Mouse (Mus musculus): Measurements from ENCODE around the gene Fcer1g. TPM values are rescaled to one million over a fixed set of nuclear protein-coding genes. Genes with fewer than 3 reads are reported as not detected.

Gene Fcer1g
- total RNA-seq, 2 experiments from 2014 or later, result 3.2 to 3.9 TPM

- DNase-seq, result no peak
These were observed 46.1 kb downstream of the Fcer1g start for GRCm38 (mm10) chr1:171187851-171188700.

DNA sequence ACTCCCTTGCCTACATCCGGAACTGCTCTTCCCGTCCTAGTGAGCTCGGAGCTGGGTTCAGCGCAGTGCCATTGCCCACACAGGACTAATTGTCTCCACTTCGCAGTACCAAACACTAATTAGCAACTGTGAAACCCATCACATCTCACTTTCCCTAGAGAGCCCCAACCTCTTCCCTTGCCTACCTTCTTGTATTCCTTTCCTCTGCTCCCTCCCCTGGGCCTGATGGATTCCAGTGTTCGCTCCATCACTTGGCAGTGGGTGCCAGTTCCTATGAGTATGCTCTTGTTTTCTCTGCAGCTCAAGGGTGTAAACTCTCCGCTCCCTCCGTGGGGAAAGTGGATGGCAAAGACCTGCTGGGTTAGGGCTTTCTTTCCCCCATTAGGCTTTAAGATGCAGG, 48.5 kb downstream of the Fcer1g start:
- DNase-seq, result no peak

GRCm38 (mm10) chr1:171184314-171184713, 49.9 kb downstream of the Fcer1g start:
- DNase-seq, result no peak

GRCm38 (mm10) chr1:171183620-171184019, 50.5 kb downstream of the Fcer1g start:
- DNase-seq, result peak; percentile 19

DNA sequence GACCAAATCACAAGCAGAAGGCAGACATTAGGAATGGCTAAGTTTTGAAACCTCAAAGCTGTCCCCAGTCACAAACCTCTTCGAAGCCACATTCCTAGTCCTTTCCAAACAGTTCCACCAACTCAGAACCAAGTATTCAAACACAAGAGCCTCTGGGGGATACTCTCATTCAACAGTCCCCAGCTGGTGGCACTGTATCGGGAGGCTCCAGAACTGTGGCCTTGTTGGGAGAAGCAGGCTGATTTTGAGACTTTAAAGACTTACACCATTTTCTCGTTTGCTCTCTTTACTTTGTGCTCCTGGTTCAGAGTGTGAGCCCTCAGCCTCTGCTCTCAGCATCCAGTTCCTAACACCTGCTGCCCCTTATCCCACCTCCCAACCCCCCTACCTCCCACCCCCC, 51.1 kb downstream of the Fcer1g start:
- no peak for DNase-seq

Other genes with a start within 250 kb of the Fcer1g start
- gene Fcgr4, start 215.4 kb downstream of the Fcer1g start, total RNA-seq (2021), result not detected
- 1 to 10 TPM; 3.7 to 4.6 TPM for gene Fcgr3, start 169.4 kb downstream of the Fcer1g start, total RNA-seq (2021)
- 1 to 10 TPM in 1 of 2 experiments, under 1 TPM in 1; 0.69 to 1.2 TPM for gene Cfap126, start 120.4 kb downstream of the Fcer1g start, total RNA-seq (2021)
- gene Sdhc, start 83.8 kb downstream of the Fcer1g start, total RNA-seq (2021), result 100 to 1,000 TPM; 692 to 785 TPM
- gene Mpz, start 83.7 kb downstream of the Fcer1g start, total RNA-seq (2021), result 100 to 1,000 TPM in 1 of 2 experiments, 10 to 100 TPM in 1; 99.1 to 120 TPM
- 10 to 100 TPM; 15.0 to 48.8 TPM for gene Pcp4l1, start 38.1 kb downstream of the Fcer1g start, total RNA-seq (2021)
- gene Nr1i3, start 20.4 kb downstream of the Fcer1g start, total RNA-seq (2021), result not detected
- gene Tomm40l, start 11.9 kb downstream of the Fcer1g start, total RNA-seq (2021), result 10 to 100 TPM; 52.0 to 52.5 TPM
- not detected for gene Apoa2, start 9.3 kb downstream of the Fcer1g start, total RNA-seq (2021)
- gene Adamts4, start 16.1 kb upstream of the Fcer1g start, total RNA-seq (2021), result 1 to 10 TPM in 1 of 2 experiments, under 1 TPM in 1; 0.43 to 1.4 TPM
- gene Ndufs2, start 17.0 kb upstream of the Fcer1g start, total RNA-seq (2021), result 1,000 to 10,000 TPM in 1 of 2 experiments, 100 to 1,000 TPM in 1; 872 to 1,009 TPM
- gene B4galt3, start 36.0 kb upstream of the Fcer1g start, total RNA-seq (2021), result 1 to 10 TPM; 8.6 to 9.8 TPM
- 10 to 100 TPM in 1 of 2 experiments, 1 to 10 TPM in 1; 9.4 to 11.6 TPM for gene Ppox, start 46.8 kb upstream of the Fcer1g start, total RNA-seq (2021)
- gene Usp21, start 53.6 kb upstream of the Fcer1g start, total RNA-seq (2021), result 10 to 100 TPM; 14.2 to 15.7 TPM
- gene Ufc1, start 60.7 kb upstream of the Fcer1g start, total RNA-seq (2021), result 10 to 100 TPM; 70.9 to 80.8 TPM
- 10 to 100 TPM; 26.4 to 29.6 TPM for gene Dedd, start 94.8 kb upstream of the Fcer1g start, total RNA-seq (2021)
- gene Nit1, start 111.3 kb upstream of the Fcer1g start, total RNA-seq (2021), result 10 to 100 TPM; 21.8 to 21.9 TPM
- 10 to 100 TPM; 85.5 to 89.0 TPM for gene Pfdn2, start 111.3 kb upstream of the Fcer1g start, total RNA-seq (2021)
- not detected for gene Klhdc9, start 126.4 kb upstream of the Fcer1g start, total RNA-seq (2021)
- gene Nectin4, start 135.7 kb upstream of the Fcer1g start, total RNA-seq (2021), result not detected
- gene Arhgap30, start 154.6 kb upstream of the Fcer1g start, total RNA-seq (2021), result under 1 TPM; 0.49 to 0.86 TPM
- 10 to 100 TPM; 24.6 to 25.2 TPM for gene Usf1, start 176.9 kb upstream of the Fcer1g start, total RNA-seq (2021)
- gene Tstd1, start 184.5 kb upstream of the Fcer1g start, total RNA-seq (2021), result 1 to 10 TPM in 1 of 2 experiments, under 1 TPM in 1; 0.95 to 1.3 TPM
- gene F11r, start 203.2 kb upstream of the Fcer1g start, total RNA-seq (2021), result 1 to 10 TPM; 6.2 to 6.9 TPM